Mouse (Mus musculus): ENCODE results near the gene Gm21861.
"Not testable (repeated sequence)": the region's sequence is repeated elsewhere in the genome, so short reads cannot be mapped to it uniquely, and the experiment has no call there.

Gene Gm21861

GRCm38 (mm10) chrY:58814497-58814896, at the start of gene Gm21861:
Gene Gm21861, minus strand, starts transcription at chrY:58814597.
- DNase-seq (ENCODE audit: low spot score in 2 of 2) = not testable (repeated sequence)
